Mouse (Mus musculus) monocyte, adult 5-6 weeks (primary cell): ENCODE results near the gene Aldh2. TPM values are rescaled to one million over a fixed set of nuclear protein-coding genes. Genes with fewer than 3 reads are reported as not detected.
"Not testable (repeated sequence)": the region's sequence is repeated elsewhere in the genome, so short reads cannot be mapped to it uniquely, and the experiment has no call there.

ENCODE experiments used
- ATAC-seq: fragments of 153-309, 156-312 bp; replicated peaks from 2 replicates; pipeline ENCODE4 v1.8.0; 2017; ENCODE audit warnings: mild to moderate bottlenecking; ENCODE audit not compliant: low TSS enrichment, insufficient number of reproducible peaks, severe bottlenecking, poor library complexity, low FRiP score
- total RNA-seq: library from RNA; stranded (forward); fragments of 200-1000, 200-491, 200-594 nt; gene quantifications from 3 replicates; pipeline ENCODE4 v1.2.3, GENCODE M21; 2017

Aldh2 gene
- 233 to 306 TPM (median 259 TPM) in 3 replicates for total RNA-seq

- ATAC-seq = peak; percentile 80
These were observed at the start of gene Aldh2 for GRCm38 (mm10) chr5:121593451-121594401. Aldh2 (minus strand) TSS chr5:121593824.

DNA sequence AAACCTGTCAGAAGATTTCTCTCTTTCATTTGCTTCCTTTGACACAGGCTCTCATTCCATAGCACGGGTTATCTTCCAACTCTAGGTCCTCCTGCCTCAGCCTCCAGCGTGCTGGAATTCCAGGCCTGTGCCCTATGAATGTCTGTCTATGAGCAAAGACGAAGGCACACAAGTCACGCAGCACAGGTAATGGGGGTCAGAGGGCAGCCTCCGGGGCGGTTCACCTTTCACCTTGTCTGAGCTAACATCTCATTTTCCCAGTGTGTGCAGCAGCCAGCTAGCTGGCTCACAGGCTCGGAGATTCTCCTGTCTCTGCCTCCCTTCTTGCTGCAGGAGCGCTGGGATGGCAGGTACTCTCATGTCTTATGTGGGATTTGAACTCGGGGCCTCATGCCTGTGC is 46.0 kb upstream of the Aldh2 start:
- no peak for ATAC-seq

- no peak for ATAC-seq
These were observed 43.7 kb upstream of the Aldh2 start for GRCm38 (mm10) chr5:121637296-121637695.

GRCm38 (mm10) chr5:121634668-121635067 is 41.0 kb upstream of the Aldh2 start:
- ATAC-seq = no peak

GRCm38 (mm10) chr5:121632804-121633203 is 39.2 kb upstream of the Aldh2 start:
- ATAC-seq = no peak

GRCm38 (mm10) chr5:121631106-121631647 is 37.6 kb upstream of the Aldh2 start:
- ATAC-seq = 0 out of 2 replicates have a peak, but pooled peaks have one; percentile 20

- ATAC-seq = peak; percentile 68
These were observed 34.2 kb upstream of the Aldh2 start for GRCm38 (mm10) chr5:121627871-121628270.

DNA sequence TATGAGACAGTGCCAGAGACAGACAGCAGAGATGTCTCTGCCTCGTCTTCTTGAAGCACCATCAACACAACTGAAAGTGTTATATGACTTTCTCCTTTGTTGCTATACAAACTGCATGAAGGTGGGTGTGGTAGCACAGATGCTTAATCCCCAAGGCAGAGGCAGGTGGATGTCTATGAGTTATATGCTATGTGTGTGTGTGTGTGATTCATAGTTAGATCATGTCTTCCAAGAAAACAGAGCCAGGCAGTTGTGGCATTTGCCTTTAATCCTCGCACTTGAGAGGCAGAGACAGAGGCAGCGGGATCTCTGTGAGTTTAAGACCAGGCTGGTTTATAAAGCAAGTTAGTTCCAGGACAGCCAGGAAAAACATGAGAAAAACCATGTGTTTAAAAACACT is 29.6 kb upstream of the Aldh2 start:
- no peak for ATAC-seq

DNA sequence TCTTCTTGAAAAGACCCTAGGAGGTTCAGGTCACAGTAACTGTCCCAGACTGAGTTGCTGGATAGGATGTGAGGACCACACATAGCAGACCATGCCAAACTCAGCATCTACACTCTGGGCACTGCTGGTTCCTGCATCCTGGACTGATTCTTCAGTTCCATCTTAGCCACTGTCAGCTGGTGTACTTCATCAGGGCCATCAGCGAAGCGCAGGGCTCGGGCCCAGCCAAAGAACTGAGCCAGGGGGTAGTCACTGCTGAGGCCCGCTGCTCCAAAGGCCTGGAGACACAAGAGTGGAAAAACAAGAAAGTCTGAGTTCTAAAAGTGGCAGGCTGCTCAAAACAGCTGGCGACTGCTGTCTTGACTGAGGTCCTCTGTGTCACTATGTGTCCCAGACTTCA is 27.5 kb upstream of the Aldh2 start:
- no peak for ATAC-seq

DNA sequence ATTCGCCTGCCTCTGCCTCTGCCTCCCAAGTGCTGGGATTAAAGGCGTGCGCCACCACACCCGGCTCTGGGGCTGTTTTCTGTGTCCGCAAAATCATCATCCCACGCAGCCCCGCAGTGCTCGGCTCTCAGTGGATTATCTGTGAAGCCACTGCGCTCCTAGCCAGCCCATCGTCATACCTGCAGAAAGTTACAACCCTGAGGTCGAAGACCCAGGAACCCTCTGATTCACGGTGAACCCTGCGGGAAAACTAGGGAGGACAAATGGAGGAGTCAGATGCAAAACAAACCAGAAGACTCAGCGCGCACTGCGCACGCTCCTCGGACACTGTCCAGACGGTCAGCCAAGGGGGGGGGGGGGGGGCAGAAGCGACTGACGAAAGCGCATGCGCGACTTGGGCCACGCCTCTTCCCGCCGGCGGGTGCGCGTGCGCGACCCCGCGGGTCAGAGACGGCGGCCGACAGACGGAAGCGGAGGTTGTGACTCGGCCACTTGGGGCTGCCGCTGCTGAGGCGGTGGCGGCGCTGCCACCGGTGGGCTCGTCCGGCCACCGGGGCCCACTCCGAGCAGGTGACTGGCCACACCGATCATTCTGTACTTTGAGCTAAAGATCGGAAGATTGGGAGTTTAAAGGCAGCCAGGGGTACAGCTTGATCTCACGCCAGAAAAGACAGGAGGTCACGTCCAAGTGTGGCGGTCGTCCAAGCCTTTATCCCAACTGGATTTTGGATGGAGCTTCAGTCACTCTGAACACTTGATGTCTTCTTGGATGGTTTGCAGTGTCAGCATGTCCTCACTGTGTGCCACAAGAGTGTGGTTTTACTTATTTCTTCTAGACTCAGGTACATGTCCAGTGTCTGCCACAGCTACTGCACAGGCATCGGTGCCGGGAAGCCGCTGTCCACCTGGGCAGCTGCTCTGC is 25.2 kb upstream of the Aldh2 start, which contains the start of gene Acad12:
Gene Acad12, minus strand, starts transcription at position 347 of the 922 bp plus-strand sequence.
- peak; percentile 66 for ATAC-seq

DNA sequence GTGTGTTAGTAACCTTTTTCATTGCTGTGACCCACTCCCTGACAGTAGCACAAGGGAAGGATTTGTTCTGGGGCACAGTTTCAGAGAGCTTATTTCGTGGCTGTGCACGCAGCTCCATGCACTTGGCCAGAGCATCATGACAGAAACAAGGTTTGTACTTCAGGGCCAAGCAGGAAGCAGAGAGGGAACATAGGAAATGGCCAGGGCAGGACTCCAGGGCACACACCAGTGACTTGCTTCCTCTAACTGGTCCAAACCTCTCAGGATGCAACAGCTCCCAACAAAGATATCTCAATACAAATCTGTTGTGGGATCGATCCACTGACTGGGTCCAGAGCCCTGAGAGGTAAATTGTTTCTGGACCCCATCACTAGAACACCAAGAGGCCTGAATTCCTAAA is 21.3 kb upstream of the Aldh2 start:
- ATAC-seq = not testable (repeated sequence)

- ATAC-seq = no peak
These were observed 18.4 kb upstream of the Aldh2 start for GRCm38 (mm10) chr5:121612036-121612435.

GRCm38 (mm10) chr5:121609556-121610135 is 16.0 kb upstream of the Aldh2 start:
- ATAC-seq = not testable (repeated sequence)

- peak; percentile 68; the same call in 1 of the 2 replicates for ATAC-seq
These were observed 12.5 kb upstream of the Aldh2 start for GRCm38 (mm10) chr5:121606151-121606550.

DNA sequence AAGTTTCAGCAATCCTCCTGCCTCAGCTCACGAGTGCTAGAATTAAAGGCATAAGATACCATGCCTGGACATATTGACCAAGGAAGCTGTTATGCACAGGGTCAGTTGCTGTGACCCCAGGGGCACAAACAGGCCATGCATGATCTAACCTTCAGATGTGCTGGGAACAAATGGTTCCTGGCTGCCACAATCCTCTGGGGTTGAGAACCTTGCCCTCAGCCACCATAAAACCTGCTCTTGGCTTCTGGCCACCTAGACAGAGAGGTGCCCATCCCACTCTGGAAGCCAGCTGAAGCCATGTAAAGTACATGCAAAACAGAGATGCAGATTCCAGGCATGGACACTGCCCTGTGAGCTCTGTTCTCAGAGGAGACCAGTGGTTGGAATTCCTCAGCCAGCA is 10.2 kb upstream of the Aldh2 start:
- not testable (repeated sequence) for ATAC-seq

DNA sequence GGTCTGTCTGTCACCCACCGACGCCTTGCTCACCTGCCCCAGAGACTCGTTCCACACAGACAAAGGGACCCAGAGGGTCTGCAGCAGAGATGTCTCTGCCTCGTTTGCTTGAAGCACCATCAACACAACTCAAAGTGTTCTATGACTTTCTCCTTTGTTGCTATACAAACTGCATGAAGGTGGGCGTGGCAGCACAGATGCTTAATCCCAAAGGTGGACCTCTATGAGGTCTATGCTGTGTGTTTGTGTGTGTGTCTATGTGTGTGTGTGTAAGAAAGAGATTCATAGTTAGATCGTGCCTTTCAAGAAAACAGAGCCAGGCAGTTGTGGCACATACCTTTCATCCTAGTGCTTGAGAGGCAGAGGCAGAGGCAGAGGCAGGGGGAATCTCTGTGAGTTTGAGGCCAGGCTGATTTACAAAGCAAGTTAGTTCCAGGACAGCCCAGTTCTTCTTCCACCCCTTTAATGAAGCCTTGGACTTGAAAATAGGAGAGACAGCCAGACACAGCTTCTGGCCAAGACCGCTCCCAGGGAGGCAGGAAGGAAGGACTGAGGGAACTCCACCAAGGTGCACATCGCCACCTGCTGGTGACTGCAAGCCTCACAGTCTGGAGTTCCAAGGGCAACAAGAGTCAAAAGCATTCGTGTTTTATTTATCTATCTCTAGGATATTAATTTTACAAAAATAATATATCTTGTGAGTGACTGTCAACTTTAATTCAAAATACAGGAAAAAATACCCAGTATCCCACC is 8.1 kb upstream of the Aldh2 start:
- ATAC-seq = peak; percentile 88

DNA sequence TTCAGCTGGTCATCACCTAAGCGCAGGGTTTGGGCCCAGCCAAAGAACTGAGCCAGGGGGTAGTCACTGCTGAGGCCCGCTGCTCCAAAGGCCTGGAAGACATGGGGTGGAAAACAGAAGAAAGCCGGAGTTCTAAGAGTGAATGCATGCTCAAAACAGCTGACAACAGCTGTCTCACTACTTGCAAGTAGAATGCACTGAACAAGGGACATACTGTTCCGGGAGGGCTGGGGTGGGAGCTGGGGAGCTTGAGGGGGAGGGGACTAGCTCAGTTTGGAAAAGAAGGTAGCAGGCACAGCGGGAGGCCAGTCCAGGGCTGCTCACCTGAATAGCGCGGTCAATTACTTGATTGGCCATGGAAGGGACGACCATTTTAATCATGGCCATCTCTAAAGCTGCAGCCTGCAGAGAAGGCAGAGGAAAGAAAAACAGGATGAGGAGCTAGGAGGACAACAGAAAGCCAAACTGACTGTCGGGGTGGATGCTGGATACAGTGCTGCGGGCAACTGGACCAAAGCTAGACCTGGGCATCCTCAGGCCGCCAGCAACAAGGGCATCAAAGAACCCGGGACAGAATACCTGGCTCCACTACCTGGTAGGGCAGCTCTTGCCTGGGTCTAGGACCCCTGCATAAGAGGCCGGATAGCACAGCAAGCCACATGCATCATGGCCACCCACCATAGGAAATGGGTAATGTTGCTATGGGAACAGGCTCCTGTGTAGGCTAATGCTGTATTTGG is 5.4 kb upstream of the Aldh2 start:
- ATAC-seq = no peak
